Mouse (Mus musculus): ENCODE results near the gene Ss18l2. TPM values are rescaled to one million over a fixed set of nuclear protein-coding genes. Genes with fewer than 3 reads are reported as not detected.

The Ss18l2 gene
- polyA plus RNA-seq, 1 experiment from 2014 or later, result 111 TPM

DNA sequence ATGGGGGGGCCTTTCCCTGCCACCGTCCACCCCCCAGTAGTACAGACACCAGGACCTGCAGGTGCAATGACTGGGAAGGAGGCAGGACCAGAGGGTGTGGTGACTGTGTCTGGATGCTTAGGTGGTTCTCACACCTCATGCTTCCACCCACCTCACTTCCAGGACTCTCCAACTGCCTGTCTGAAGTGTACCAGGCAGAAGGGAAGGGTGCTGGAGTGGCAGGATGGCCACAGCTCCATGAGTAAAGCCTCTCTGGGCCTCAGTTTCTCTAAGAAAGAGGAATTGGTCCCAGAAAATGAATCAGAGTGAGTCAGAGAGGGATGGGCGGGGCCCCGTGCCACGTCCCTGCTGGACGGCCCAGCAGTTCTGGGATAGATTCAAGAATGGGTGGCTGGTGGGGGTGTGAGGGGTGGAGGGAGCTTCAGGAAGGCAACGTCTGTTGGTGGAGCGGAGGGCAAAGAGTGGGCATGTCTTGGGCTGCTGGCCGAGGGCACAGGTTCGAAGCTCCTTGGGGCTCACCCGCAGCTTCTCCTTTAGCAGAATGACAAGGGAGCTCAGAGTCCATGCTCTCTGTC, 51.0 kb downstream of the Ss18l2 start:
- Histone ChIP-seq H3K27ac (ENCODE audit: low read depth, low read length) (no peak overlapping the region), H3K9me3 (ENCODE audit: control insufficient read depth, low read length) (no peaks in the 10 kb centered on the region), H3K36me3 (ENCODE audit: control insufficient read depth, insufficient read depth, low read length) (peaks cover 38% of the 10 kb centered on the region), H3K4me3 (ENCODE audit: low read length) (peak overlapping the region; percentile 86), H3K27me3 (ENCODE audit: control insufficient read depth, insufficient read depth, low read length) (no peaks in the 10 kb centered on the region), H3K9ac (ENCODE audit: low read depth, low read length) (peak overlapping the region; percentile 92), H3K4me1 (ENCODE audit: control insufficient read depth, insufficient read depth, low read length) (peaks cover 26% of the 10 kb centered on the region; the same call in 1 of the 2 replicates), H3K4me2 (replicated peaks; ENCODE audit: low read depth, low read length) (peak overlapping the region; percentile 94)
- ATAC-seq (ENCODE audit: low FRiP score, low TSS enrichment), result no peak
- 71% methylated on average over 10 of the region's 10 CpGs for WGBS

DNA sequence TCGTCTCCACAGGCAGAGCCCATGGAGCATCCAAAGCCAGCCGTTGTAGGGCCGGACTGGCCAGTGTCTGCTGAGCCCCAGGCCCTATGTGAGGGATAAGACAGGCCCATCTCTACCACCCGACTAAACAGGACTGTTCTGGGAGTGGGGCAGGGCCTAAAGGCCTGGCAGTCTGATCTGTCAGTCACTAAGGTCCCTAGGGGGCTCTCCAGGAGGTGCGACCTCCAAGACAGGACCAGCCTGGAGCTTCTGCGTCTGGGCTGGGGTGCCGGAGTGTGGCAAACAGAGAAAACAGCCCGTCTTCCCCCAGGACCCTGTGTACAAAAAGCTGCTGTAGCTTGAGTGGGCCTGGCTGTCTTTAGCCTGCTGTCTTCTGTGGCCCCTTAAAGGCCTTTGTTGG, 51.7 kb downstream of the Ss18l2 start:
- no peaks in the 10 kb centered on the region for H3K9me3 ChIP-seq (ENCODE audit: control insufficient read depth, low read length)
- H3K4me2 ChIP-seq (replicated peaks; ENCODE audit: low read depth, low read length), result no peak overlapping the region
- H3K9ac ChIP-seq (ENCODE audit: low read depth, low read length), result no peak overlapping the region
- H3K4me3 ChIP-seq (ENCODE audit: low read length), result no peak overlapping the region
- peaks cover 38% of the 10 kb centered on the region for H3K36me3 ChIP-seq (ENCODE audit: control insufficient read depth, insufficient read depth, low read length)
- no peaks in the 10 kb centered on the region for H3K27me3 ChIP-seq (ENCODE audit: control insufficient read depth, insufficient read depth, low read length)
- 67% methylated on average over 8 of the region's 8 CpGs for WGBS
- no peak overlapping the region for H3K27ac ChIP-seq (ENCODE audit: low read depth, low read length)
- peaks cover 26% of the 10 kb centered on the region; the same call in 1 of the 2 replicates for H3K4me1 ChIP-seq (ENCODE audit: control insufficient read depth, insufficient read depth, low read length)
- ATAC-seq (ENCODE audit: low FRiP score, low TSS enrichment), result no peak

DNA sequence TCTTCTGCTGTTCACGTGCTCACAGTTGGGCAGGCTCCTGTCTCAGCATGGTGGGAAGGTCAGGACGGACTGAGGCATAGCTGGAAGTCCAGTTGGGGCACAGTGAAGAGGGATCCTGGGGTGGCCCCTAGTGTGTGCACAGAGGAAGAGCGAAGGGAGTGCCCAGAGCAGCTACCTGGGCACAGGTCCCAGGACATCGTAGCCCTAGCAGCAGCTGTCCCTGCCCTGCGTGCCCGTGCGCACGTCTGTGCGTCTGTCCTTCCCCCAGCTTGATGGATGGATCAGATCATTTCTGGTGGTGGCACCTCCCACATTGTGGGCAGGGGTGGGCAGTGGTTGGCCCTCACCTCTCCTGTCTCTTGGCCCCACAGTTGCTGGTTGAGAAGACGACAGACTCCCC, 52.1 kb downstream of the Ss18l2 start:
- Histone ChIP-seq H3K4me3 (ENCODE audit: low read length) (no peak overlapping the region), H3K4me1 (ENCODE audit: control insufficient read depth, insufficient read depth, low read length) (peaks cover 26% of the 10 kb centered on the region; the same call in 1 of the 2 replicates), H3K27ac (ENCODE audit: low read depth, low read length) (no peak overlapping the region), H3K9ac (ENCODE audit: low read depth, low read length) (no peak overlapping the region), H3K9me3 (ENCODE audit: control insufficient read depth, low read length) (no peaks in the 10 kb centered on the region), H3K27me3 (ENCODE audit: control insufficient read depth, insufficient read depth, low read length) (no peaks in the 10 kb centered on the region), H3K36me3 (ENCODE audit: control insufficient read depth, insufficient read depth, low read length) (peaks cover 40% of the 10 kb centered on the region), H3K4me2 (replicated peaks; ENCODE audit: low read depth, low read length) (no peak overlapping the region)
- 82% methylated on average over 10 of the region's 10 CpGs for WGBS
- ATAC-seq (ENCODE audit: low FRiP score, low TSS enrichment), result no peak

DNA sequence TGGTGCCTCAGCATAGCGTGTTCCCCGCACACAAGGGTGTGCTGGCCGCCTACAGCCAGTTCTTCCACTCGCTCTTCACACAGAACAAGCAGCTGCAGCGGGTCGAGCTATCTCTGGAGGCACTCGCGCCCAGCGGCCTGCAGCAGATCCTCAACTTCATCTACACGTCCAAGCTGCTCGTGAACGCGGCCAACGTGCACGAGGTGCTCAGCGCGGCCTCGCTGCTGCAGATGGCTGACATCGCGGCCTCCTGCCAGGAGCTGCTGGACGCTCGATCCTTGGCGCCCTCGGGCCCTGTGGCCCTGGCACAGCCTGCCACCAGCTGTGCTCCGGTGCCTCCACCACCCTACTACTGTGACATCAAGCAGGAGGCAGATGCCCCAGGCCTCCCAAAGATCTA, 52.6 kb downstream of the Ss18l2 start:
- Histone ChIP-seq H3K9ac (ENCODE audit: low read depth, low read length) (no peak overlapping the region), H3K27me3 (ENCODE audit: control insufficient read depth, insufficient read depth, low read length) (no peaks in the 10 kb centered on the region), H3K4me2 (replicated peaks; ENCODE audit: low read depth, low read length) (no peak overlapping the region), H3K9me3 (ENCODE audit: control insufficient read depth, low read length) (no peaks in the 10 kb centered on the region), H3K4me3 (ENCODE audit: low read length) (no peak overlapping the region), H3K36me3 (ENCODE audit: control insufficient read depth, insufficient read depth, low read length) (peaks cover 45% of the 10 kb centered on the region), H3K4me1 (ENCODE audit: control insufficient read depth, insufficient read depth, low read length) (peaks cover 22% of the 10 kb centered on the region; the same call in 1 of the 2 replicates), H3K27ac (ENCODE audit: low read depth, low read length) (no peak overlapping the region)
- no peak for ATAC-seq (ENCODE audit: low FRiP score, low TSS enrichment)
- WGBS, result 91% methylated on average over 25 of the region's 25 CpGs

Other genes starting within 250 kb of the Ss18l2 start
- gene Cck, start 214.6 kb upstream of the Ss18l2 start, polyA plus RNA-seq (2014; fragmentation: Nextera tagmentation; extraction: Ambion mirVana), result 4.3 and 5.0 TPM in 2 replicates
- gene Lyzl4, start 68.2 kb upstream of the Ss18l2 start, polyA plus RNA-seq (2014; fragmentation: Nextera tagmentation; extraction: Ambion mirVana), result 0.53 TPM in 1 of 2 replicates, not detected in the other
- 0.47 TPM in 1 of 2 replicates, not detected in the other for gene Vipr1, start 67.6 kb upstream of the Ss18l2 start, polyA plus RNA-seq (2014; fragmentation: Nextera tagmentation; extraction: Ambion mirVana)
- gene Sec22c, start 4.8 kb upstream of the Ss18l2 start, polyA plus RNA-seq (2014; fragmentation: Nextera tagmentation; extraction: Ambion mirVana), result 5.8 and 12.0 TPM in 2 replicates
- 59.6 and 83.7 TPM in 2 replicates for gene Nktr, start 8.8 kb downstream of the Ss18l2 start, polyA plus RNA-seq (2014; fragmentation: Nextera tagmentation; extraction: Ambion mirVana)
- gene Zfp651, start 49.0 kb downstream of the Ss18l2 start, polyA plus RNA-seq (2014; fragmentation: Nextera tagmentation; extraction: Ambion mirVana), result 8.0 and 9.8 TPM in 2 replicates
- 0.08 TPM in 1 of 2 replicates, not detected in the other for gene Klhl40, start 67.3 kb downstream of the Ss18l2 start, polyA plus RNA-seq (2014; fragmentation: Nextera tagmentation; extraction: Ambion mirVana)
- gene Hhatl, start 82.2 kb downstream of the Ss18l2 start, polyA plus RNA-seq (2014; fragmentation: Nextera tagmentation; extraction: Ambion mirVana), result not detected in 2 replicates
- gene Ccdc13, start 129.1 kb downstream of the Ss18l2 start, polyA plus RNA-seq (2014; fragmentation: Nextera tagmentation; extraction: Ambion mirVana), result 0.16 and 0.69 TPM in 2 replicates
- 133 and 175 TPM in 2 replicates for gene Higd1a, start 148.0 kb downstream of the Ss18l2 start, polyA plus RNA-seq (2014; fragmentation: Nextera tagmentation; extraction: Ambion mirVana)
- gene Ackr2, start 188.0 kb downstream of the Ss18l2 start, polyA plus RNA-seq (2014; fragmentation: Nextera tagmentation; extraction: Ambion mirVana), result 0.42 and 0.96 TPM in 2 replicates
- gene Cyp8b1, start 206.0 kb downstream of the Ss18l2 start, polyA plus RNA-seq (2014; fragmentation: Nextera tagmentation; extraction: Ambion mirVana), result not detected in 2 replicates
- 0.73 and 1.0 TPM in 2 replicates for gene Fam198a, start 240.7 kb downstream of the Ss18l2 start, polyA plus RNA-seq (2014; fragmentation: Nextera tagmentation; extraction: Ambion mirVana)